Mouse (Mus musculus) right cerebral cortex, postnatal 10 days (tissue): ENCODE data around the gene Wwc2.

ENCODE experiments used
- DNase-seq, 2 experiments: peaks; one replicate each; pipeline ENCODE4 v3.0.0; 2021; ENCODE audit warnings: low spot score in 2 of 2

Gene Wwc2

DNA sequence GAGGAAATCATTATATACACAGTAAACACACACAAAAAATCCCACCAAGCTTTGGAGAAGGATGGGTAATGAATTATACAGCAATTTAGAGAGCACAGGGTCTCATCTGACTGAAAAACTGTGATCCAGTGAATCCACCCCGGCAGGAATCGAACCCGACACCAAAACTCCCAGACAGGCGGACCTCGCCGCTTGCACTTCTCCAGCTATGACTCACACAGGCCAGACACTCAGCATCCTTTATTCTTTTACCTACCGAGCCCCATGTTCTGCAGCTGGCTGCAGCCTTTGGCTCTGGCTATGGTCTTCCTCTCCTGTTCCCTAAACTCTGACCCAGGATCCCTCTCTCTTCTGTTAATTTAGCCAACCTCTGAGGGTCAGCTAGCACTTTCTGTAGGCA lies 85.5 kb downstream of the Wwc2 start:
- DNase-seq: no peak

DNA sequence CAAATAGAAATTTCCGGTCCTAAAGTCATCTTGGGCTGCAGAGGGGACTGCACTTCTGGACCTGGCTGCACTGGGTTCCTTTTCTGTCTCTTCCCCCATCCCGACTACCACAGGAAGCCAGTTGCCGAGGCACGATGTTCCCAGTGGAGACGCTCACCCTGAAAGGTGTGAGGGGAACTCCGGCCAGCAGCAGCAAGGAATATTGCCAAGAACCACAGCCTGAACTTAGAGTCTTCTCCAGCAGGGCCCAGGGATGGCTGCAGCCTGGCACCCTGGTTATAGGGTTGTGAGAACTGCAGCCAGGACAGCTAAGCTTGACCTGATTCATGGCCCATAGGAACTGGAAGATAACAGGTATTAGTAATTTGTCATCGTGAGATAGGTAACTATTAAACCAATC lies 86.7 kb downstream of the Wwc2 start:
- no peak for DNase-seq

DNA sequence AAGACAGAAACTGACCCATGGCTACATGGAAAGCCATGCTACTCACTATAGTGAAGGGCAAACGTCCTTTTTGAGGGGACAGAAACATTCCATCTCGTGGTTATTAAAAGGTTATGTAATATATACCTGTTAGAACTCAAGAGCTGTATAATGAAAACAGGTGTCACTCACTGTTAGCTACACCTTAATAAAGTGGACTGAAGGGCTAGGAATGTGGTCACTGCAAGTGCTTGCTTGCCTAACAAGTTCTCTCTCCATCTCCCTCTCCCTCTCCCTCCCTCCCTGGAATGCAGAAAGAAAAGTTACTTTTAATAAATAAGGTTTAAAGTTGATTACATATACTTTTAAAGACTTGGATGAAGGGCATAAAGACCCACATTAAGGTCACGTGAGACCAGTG lies 88.0 kb downstream of the Wwc2 start:
- no peak for DNase-seq

DNA sequence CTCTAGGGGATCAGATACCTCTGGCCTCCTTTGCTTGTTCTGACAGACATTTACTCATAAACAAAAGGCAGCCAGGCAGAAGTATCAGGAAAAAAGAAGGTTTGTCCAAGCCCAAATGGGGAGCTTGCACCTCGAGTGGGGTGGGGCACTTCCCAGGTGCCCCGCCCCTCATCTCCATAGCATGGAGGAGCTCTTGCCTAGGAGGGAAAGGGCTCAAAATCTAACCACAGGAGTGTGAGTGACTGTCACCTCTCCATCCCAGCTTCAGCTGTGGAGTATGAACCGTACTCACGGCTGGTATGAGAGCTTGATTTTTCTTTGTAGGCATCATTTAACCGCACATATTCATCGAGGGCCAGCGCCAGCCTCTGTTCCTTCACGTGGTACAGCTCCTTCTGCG lies 90.4 kb downstream of the Wwc2 start:
- no peak for DNase-seq

DNA sequence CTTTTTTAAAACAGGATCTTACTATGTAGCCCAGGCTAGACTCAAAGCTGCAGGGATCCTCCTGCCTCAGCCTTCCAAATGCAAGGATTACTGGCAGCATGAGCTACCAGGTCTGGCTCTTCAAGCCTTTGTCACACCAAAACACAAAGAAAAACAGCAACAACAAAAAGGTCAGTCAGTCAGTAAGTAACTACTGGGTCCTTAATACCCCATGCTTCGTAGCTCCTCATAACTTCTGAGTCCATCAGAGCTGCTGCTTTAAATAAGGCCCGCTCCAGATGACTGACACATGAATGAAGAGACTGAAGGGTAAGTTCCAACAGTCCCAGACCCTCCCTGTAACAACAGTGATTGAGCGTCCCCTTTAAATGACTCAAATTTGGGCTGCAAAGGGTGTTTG lies 90.8 kb downstream of the Wwc2 start:
- DNase-seq: no peak

DNA sequence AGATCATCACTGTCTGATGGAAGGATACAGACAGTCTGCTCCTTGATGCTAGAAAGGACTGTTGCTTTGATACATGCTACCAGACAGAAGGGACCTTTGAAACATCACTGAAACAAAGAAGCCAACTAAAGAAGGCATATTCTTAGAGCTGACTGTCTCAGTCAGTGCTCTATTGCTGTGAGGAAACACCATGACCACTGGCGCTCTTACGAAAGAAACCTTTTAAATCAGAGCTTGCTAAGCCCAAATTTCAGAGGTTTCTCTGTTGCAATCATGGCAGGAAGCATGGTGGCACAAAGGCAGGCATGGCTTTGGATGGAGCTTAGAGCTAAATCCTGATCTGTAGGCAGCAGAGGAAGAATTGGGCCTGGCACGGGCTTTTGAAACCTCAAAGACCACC lies 98.3 kb downstream of the Wwc2 start:
- DNase-seq: no peak

DNA sequence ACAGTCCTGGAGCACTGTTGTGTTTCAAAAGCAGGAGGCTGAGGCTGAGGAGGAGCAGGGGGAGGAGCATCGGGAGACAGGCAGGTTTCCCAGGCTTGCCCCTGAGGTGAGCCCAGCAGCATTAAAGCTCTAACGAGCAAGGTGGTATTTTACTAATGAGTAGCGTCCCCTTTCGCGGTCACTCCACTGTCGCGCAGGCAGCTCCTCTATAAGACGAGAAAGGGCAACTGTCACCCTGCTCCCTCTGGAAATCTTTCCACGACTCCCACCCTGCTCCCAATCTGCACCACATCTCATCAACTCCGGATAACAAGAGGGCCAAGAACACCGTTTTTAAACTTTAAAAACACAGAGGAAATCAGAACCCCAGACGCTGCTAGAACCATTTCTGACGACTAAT lies 99.1 kb downstream of the Wwc2 start:
- DNase-seq: no peak

DNA sequence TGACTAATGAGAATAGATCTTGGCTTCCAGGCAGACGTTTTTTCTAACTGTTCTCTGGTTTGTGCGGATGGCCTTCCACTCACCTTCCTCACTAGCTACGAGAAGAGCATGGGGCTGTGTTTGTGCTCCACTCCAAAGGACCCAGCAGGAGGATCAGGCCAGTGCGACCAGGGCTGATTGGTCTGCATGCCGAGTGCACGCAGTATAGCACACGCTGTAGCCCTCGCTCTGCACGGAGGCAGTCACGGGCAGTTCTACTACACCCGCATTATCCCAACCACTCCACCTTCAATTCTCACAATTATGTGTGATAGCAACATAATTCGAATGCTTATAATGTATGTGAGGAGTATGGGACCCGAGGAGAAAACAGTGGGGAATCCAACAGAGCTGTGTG lies 99.9 kb downstream of the Wwc2 start:
- DNase-seq: no peak

DNA sequence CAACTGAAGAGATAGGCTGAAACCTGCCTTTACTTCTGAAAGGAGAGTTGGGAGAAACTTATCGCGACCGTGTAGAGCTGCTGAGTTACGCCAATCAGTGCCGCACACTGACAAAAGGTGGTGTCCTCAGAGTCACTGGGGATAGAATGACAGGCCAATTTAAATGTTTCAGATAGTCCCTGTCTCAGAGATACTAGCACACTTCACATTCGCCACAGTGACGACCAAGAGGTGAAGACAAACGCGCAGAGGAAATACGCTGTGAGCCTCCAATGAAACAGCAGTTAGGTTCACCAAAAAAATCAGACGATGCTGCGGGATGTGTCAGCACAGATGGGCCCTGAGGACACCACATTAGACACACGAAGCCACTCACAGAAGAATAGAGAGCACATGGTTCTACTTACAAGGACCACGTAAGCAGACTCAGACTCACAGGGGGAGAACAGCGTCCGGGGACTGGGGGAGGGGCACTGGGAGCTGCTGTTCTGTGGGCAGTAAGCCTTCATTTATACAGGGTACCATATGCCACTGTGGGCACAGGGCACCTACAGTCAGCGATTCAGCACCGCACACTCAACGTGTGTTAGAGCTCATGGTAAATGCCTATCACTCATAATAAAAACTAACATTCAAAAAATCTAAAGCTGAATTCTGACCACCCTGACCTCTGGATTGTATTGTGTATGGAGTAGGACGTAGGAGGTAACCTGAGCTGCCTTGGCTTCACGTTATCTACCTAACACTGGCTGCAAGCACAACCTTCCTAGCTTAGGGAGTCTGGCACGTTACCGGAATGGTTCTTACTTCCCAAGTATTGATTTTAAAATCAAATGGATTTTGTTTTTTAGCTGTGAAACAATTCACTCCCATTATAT lies 100.5 kb downstream of the Wwc2 start:
- peak; percentile 44 to 53 for DNase-seq

DNA sequence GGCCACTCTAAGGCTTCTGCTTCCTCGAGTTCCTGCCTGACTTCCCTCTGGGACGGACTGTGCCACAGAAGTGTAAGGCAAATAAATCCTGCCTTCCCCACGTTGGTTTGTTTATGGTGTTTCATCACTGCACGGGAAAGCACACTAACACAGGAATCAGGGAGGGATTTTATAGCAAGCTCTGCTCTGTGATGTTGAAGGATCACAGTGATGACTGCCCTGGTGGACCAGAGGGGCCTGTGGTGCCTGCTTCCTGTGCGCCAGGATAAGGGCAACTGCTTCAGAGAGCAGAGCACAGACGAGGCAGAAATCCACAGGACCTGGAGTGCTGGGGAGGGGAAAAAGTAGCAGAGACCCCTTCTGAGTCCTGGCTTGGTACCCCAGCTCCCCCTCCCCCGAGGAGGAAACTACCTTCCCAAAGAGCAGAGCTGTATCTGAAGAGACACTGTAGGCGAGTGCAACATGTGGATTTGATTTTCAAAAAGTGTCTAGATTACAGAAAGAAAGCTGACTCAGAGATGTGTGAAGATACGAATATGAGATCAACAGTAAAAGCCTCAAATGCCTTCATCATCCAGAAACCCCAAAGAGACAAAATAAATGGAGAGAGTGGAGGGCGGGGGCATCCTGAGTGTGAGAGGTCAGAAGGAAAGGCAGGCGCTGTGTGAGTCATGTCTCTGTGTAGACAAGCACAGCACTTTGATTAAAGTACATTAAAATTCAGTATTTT lies 101.7 kb downstream of the Wwc2 start:
- DNase-seq: no peak

DNA sequence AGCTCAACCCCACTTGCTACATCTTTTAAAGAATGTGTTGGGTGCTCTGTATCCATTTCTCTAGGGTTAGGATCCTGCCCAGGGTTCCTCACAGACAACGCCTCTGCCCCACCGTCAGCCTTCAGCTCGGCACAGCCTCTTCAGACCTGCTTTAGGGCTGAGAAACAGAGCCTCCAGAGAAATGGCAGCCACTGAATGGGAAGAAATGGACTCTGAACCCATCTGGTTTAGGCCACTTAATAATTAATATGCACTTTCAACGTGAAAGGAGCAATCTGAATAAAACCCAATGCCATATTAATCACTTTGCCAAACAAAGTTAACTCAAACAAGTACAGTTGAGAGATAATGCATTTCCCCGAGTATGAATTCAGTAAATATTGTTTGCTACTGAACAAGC lies 106.4 kb downstream of the Wwc2 start:
- no peak for DNase-seq

DNA sequence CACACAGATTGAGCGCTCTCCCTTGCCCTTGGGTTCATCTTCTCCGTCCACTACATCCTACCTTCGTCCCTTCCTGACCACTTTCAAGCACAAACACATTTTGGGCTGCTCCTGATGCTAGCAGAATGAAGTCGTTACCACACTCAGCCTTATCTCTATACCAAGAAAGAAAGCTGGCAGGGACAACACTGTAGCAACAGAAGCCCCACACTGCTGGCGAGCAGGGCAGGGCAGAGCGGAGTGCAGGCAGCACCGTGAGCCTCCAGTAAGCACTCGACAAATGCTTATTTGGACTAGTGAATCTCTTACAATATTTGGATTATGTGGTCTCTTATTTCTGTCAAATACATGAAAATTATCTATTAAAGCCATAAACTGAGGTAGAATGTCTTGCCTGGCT lies 107.0 kb downstream of the Wwc2 start:
- DNase-seq: no peak

DNA sequence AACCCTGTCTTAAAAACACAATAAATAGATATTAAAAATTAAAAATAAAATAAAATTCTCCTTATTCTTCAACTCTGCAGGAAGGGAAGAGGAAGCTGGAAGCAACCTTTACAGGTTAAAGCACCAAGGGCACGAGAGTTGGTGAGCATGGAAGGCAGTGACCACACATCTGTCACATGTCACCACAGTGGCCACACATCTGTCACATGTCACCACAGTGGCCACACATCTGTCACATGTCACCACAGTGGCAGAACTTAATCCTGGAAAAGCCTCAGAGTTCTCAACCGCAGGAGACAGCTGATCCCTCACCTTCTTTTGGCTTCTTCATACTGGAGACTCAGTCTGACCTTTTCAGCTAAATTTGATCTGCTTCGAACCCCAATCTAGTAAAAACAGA lies 112.2 kb downstream of the Wwc2 start:
- DNase-seq: no peak

DNA sequence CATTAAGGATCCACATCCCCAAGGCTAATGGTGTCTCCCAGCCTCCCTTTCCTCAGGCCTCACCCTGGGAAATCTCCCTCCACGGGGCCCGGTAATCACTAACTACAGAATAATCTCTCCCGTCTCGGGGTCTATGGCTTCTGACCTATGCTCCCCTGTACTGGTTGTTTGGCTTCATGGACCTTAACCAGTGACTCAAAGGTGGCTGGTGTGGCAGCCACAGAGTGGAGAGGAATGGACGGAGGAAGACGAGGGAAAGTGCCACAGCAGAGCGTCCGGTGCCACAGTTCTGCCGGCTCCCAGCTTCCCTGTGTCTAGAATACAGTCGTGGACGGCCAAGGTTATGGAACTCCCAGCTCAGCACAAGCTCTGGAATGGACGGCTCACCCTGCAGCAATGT lies 114.9 kb downstream of the Wwc2 start:
- DNase-seq: no peak

DNA sequence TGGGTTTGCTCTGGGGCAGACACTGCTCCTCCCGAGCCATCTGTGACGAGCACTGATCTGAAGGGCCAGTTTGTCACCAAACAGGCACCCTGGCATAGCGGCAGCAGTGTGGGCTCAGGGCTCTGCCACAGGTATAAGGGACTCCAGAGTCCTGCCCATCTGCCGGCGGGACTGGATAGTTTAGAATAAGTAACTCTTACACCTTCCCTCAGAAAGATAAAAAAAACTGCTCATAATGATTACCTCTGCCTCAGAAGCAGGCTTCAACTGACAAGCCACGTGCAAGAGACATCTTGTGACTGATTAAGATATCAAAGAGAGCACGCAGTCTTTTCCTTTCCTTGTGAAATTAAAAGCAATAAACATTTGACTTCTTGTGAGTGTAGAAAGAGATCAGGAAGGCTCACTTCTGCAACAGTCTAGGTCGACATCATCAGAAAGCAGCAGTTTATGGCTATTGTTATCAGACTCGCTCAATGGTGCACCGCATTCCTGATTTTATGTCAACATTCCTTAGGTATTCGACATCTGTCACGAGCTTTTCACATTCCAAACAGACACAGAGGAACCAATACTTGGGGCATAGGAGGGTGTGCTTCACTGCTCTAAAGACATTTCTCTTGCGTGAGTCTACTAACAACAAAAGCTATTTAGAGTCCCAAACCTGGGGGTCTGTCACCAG lies 116.1 kb downstream of the Wwc2 start:
- DNase-seq: no peak

DNA sequence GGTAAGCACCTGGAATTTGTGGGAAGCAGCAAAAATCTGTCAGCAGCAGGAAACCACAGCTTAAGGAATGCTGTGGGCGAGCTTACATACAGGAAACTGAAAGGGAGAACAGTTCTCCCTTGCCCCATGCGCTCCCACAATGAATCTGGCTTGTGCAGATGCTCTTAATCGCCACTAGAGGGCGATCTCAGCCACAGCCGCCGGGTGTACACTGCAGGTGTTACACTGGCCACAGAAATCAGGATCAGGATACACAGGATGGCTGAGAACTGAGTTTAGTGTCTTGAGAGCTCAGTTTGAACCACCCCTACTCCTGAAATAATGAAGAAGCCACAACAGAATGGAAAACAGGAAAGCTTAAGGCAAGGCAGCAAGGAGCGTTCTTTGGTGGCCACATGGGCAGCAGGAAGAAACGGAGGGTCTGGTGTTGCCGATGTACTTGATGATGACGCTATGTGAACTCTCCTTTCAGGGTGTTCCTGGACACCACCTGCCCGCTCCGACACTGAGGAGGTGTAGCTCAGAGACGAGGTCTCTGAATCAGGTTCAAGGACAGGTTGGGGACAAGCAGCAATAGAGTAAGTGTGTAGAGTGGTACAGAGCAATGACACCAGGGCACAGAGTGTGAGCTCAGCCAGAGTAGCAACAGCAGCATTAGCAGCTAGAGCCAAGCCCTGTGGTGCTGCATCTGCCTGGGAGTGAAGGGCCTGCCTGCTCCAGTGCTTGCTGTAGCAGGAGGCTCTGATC lies 118.2 kb downstream of the Wwc2 start:
- peak in 1 of 2 experiments; percentile 48 for DNase-seq

DNA sequence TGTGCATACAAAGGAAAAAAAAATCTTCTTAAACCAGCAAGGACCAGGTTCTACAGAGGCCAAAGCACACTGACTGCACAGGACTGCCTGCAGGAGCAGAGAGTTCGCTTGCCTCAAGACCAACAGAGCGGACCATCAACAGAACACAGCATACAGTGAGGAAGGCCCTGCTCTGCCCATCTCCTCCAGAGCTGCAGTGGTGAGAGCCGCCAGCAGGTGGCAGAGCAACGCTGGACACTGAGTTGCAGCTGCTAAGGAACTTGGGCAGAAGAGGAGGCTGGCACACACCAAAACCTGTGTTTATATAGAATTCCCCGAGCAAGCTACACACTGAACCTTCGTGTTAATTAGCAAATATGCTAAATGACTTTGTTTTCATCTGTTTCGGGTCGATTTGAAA lies 123.7 kb downstream of the Wwc2 start:
- peak; percentile 85 to 93 for DNase-seq

DNA sequence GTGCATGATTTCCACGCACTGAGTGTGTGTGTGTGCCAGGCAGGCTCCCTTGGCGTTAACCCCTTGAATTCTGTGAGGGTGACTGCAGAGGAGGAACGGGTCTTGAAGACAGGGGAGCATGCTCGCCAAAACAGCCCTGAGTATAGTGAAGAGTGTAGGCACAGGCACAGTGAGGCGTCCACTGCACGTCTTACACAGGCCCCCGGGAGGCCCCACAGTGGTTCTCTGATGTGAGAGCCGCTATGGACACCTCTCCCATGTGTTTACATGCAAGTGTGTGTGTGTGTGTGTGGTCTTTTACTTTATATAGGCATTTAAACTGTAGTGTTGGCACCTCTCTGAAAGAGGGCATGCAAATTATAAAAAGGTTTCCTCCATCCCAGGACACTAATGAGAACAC lies 124.2 kb downstream of the Wwc2 start:
- no peak for DNase-seq

DNA sequence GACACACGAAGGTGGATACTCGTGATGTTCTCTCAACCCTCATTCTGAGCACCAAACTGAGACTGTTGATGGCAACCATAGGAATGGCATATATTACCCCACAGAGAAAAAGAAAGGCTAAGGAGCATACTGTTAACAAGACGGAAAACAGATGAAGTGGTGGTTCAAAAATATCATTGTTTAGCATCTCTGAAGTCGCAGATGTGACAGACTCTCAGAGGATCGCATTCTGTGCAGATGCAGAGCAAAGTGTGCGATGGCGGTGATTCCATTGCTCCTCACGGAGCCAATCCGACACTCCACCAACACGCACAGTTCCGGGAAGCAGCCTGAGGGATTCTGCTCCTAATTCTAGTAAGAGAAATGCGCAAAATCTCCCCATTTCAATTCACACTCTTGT lies 131.5 kb downstream of the Wwc2 start:
- DNase-seq: peak; percentile 52 to 65

DNA sequence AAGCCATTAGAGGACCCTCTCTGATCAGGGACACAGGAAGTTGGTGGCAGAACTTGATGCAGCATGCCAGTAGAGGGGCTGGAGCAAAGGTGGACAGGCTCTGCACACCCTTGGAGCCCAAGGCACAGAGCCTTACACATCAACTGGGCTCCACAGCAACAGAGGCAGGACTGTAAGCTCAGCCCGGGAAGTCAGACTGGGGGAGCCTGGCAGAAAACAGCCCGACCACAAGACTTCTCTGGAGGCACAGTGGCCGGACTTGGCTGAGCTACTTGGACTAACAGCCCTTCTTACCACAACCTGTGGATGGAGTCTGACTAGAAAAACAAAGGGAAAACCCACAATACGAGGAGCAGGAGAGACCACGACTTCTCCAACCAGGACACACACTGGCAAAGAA lies 137.4 kb downstream of the Wwc2 start:
- DNase-seq: no peak

DNA sequence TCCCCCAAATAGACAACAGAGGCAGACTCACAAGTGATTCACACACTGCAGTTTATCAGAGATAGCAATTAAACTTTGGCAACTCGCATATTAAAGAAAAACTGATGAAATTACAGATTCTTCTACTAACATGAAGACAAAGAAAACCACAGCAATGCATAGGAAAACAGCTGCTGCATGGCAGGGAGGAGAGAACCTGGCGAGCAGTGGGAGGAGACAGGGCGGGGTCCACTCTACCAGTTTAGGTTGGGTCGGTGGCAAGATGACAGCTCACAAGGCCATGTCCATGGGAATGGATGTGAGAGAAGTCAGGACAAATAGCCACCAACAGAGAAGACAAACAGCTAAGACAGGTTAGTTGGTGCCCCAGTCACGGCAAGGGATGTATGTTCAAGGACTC lies 138.0 kb downstream of the Wwc2 start:
- no peak for DNase-seq
